Mouse (Mus musculus) olfactory bulb, adult 2 months (tissue): ENCODE measurements around the gene Syt16.

ENCODE experiments used
- CTCF ChIP-seq: fragments of 200-500 bp; IDR thresholded peaks from 2 replicates; pipeline ENCODE4 v1.5.1; 2012; ENCODE audit warnings: low read depth, mild to moderate bottlenecking, low read length, moderate library complexity; ENCODE audit not compliant: insufficient read depth
- POLR2A ChIP-seq: fragments of 200-500 bp; IDR thresholded peaks from 2 replicates; pipeline ENCODE4 v1.6.1; 2012; ENCODE audit warnings: mild to moderate bottlenecking, low read depth, low read length, moderate library complexity; ENCODE audit not compliant: insufficient read depth

GRCm38 (mm10) chr12:74056162-74056561 lies 58.7 kb downstream of the Syt16 start:
- TF ChIP-seq POLR2A = no peak
- TF ChIP-seq CTCF = no peak
